Mouse (Mus musculus): Measurements from ENCODE around the gene Bmpr1b. TPM values are rescaled to one million over a fixed set of nuclear protein-coding genes. Genes with fewer than 3 reads are reported as not detected.
"Not testable (repeated sequence)": the region's sequence is repeated elsewhere in the genome, so short reads cannot be mapped to it uniquely, and the experiment has no call there.

The Bmpr1b gene
- total RNA-seq (2021) = 1 to 10 TPM; 4.8 to 7.8 TPM
- long read RNA-seq, experiment 1, full-length matches to known transcripts = 5 of 12 reads
- long read RNA-seq, experiment 1, partial matches to known transcripts = 0 of 12 reads
- long read RNA-seq, experiment 1, other reads (novel, unspliced or antisense) = 7 of 12 reads
- long read RNA-seq, experiment 2, full-length matches to known transcripts = 4 of 9 reads
- long read RNA-seq, experiment 2, partial matches to known transcripts = 0 of 9 reads
- long read RNA-seq, experiment 2, other reads (novel, unspliced or antisense) = 5 of 9 reads

DNA sequence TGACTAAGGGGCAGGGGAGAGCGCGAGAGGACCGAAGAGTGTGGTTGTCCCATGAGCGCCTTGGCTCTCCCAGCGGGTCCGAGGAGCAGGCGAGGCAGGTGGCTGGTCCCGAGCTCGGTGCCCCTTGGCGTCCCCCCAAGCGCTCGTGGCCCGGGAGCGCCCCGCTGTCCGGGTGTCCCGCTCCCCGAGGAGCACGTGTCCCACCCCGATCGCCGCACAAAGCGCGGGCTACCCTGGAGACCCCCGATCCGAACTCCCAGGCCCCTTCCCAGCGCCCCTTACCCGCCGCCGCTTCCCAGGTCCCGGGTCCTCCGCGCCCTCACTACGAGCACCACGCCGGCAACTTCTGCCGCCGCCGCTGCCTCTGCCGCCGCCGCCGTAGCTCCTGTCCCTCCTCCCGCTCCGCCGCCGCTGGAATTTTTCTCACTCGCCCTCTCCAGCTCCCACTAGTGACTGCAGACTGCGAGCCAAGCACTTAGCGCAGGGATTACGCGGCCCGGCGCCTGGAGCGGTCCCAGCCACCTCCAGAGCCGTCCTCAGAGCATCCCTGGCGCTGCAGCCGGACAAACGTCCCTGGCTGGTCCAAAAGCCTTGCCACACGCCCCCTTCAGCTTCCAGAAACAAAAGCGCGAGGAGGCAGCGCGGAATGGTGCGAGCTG lies at the start of gene Bmpr1b:
TSS of gene Bmpr1b (minus strand) at position 563 of the 659 bp plus-strand sequence.
- peak; percentile 65 for DNase-seq (ENCODE audit: low spot score)

DNA sequence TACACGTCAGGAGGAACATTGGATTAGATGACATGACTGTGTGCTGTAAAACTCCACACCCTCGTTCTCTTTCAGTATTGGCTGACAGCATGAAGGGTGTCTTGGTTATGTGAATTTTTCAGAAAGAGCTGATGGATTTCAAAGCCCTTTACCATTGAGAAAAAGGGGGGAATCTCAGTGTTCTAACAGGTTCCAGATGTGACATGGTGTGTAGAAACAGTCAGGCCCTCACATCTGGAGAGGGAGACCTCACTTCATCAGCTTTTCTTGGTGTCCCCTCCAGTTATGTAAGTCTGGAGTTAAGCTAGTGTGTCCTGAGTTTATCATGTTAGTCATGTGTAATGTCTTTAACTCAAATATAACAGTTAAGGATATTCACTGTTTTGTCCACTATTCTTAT lies 43.6 kb upstream of the Bmpr1b start:
- DNase-seq (ENCODE audit: low spot score) = no peak

DNA sequence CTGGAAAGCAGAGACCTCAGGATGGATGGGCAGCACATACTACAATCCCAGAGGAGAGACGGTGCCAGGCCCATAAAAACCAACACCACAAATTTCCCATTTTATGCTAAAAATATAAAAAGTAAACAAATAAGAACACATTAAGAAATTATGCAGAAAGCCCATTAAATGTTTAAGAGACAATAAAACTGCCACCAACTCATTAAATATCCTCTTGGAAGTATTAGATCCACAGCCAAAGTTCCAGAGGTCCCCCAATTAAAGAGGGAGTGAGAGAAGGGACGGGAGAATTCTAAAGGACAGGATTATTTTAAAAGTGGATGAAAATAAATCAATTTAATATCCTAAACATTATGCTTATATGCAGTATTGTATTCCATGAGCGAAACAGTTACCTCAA lies 43.0 kb upstream of the Bmpr1b start:
- DNase-seq (ENCODE audit: low spot score) = no peak

DNA sequence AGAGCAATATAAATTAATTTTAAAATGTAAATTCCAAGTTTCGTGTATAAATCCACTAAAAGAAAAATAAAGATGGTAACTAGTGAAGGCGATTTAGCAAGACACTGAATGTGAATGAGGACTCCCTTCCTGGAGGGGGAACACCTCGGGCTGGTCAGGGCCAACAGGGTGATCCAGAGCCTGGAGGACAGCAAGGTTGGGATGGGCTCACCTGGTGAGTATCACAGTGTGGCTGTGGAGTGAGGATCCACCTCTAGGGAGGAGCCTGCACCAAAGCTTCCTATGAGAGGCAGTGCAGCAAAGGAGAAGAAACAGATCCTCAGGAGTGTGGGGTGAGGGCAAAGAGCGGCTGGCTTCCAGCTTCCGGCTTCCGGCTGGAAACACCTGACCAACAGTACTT lies 40.8 kb upstream of the Bmpr1b start:
- no peak for DNase-seq (ENCODE audit: low spot score)

DNA sequence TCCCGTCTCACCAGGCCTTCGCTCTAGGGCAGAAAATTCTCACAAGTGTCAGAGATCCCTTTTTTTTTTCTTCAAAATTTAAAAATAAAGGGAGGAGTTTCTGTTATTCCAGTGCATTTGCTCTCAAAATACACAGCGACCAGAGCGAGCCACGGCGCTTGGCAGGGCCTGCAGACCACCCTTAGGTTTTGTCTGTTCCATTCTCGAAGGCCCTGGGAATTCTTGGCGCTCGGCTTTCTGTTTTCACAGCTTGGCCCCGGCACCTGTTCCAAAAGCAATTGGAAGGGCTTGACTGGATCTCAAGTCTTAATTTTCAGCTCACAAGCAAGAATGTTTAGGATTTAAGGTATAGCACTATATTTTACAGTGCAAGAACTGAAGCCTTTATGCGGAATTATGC lies 39.8 kb upstream of the Bmpr1b start:
- no peak for DNase-seq (ENCODE audit: low spot score)

DNA sequence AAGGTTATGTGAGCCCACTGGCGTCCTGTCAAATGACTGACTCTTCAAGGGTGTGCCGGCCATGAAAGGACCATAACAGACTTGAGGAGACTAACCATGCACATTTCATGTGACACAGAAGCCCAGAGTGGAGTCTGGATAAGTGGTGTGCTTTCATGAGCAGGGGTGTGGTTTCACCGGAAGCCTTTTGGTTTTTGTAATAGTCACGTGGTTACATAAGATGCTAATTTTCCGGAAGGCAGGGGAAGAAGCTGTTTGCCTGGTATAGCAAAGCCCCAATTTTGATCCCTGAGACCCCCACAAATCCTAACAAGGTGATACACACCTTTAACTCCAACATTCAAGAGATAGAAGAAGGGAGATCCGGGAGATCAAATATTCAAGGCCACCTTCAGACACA lies 38.3 kb upstream of the Bmpr1b start:
- no peak for DNase-seq (ENCODE audit: low spot score)

DNA sequence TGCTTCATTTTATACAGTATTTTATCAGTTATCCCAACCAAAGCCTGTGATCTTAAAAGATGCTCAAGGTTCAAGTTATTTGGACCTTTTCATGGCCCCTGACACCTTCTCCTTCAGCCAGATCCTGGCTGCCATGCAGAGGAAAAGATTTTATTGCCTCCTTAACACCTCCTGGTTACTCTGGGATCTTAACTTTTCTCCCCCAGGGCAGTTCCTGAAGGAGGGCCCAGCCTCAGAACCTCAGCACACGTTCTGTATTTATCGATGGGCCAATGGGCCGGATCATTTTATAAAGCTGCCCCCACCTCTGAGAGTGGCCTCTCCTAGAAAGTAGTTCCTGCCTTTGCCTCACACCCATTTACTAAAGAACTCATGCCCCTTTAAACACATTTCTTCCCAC lies 37.1 kb upstream of the Bmpr1b start:
- DNase-seq (ENCODE audit: low spot score) = no peak

DNA sequence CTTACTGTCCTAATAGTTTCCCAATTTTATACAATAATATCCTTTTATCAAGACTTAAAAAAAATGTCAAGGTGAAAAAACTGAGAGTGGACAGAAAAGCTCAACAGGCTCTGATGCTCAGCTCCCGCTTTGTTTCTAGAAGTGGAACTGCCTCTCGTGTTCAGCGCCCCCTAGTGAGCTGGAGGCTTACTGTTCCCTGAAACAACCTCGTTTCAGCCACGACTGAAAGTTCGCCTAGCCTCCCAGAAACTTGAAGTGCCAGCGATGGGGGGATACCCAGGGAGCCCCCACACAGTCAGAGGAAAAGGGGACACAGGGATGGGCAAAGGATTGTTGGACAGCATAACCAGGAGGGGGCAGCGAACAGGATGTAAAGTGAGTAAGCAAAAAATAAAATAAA lies 26.9 kb upstream of the Bmpr1b start:
- no peak for DNase-seq (ENCODE audit: low spot score)

DNA sequence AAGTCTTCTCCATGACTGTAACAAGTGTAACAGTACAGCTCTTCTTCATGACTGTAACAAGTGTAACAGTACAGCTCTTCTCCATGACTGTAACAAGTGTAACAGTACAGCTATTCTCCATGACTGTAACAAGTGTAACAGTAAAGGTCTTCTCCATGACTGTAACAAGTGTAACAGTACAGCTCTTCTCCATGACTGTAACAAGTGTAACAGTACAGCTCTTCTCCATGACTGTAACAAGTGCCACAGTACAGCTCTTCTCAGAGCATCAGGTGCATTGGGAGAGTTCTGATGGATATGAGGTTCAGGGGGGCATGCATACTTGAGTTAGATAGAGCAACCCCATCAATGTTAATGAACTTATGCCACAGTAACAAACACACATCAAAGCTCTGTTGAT lies 22.4 kb upstream of the Bmpr1b start:
- DNase-seq (ENCODE audit: low spot score) = not testable (repeated sequence)

DNA sequence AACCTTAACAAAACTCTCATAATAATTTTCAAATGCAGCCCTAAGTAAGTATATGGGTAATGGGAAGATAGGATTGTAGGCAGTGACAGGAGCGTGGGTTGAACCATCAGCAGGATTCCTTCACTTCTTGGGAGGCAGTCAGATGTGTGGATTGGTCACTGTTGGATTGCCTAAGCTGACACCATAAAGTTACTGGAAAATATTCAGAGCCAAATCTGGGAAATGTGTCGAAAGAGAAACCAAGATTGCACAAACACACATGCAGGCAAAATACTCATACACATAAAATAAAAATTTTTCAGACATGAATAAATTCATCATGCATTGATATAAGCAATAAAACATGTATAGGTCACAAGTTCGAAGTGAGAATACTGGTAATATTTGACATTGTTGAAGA lies 17.3 kb upstream of the Bmpr1b start:
- no peak for DNase-seq (ENCODE audit: low spot score)

DNA sequence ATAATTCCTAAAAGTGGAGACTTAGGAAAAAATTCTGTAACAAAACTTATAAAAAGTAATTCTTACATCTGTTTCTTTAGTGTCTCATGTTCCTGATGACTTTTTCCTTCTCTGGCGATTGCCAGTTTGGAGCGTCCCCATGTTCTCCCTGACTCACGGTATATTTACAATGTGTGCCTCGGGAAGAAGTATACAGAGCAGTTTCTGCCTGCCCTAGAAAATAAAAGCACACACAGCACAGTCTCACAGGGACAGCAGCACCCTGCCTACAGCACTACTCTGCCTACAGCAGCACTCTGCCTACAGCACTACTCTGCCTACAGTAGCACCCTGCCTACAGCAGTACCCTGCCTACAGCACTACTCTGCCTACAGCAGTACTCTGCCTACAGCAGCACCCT lies 4.8 kb upstream of the Bmpr1b start:
- DNase-seq (ENCODE audit: low spot score) = no peak

DNA sequence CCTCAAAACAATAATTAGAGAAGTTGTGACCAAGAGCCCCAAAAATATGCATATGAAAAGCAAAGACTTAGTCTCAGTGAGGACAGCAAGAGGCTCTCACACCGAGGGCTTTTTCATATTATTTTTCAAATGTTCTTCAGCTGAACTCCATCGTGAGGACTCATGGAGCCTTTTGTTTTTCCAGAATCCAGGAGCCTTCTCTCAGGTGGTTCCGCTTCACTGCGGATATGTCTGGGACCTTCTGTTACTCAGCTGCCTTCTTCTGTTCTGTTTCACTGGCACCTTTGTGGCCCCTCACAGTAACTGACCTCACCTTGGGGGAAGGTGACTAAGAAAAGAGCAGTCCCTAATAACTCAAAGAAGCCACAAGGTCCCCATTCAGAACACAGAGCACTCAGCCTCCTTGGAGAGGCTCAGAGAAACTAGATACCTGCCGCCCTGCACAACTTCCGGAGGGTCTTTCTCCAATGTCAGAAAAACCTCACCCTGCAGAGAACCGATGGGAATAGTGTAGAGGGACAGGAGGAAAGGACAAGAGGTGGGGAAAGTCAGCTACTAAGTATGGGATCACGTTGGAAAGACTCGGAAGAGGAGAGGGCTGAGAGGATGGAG lies 868 bp downstream of the Bmpr1b start:
- DNase-seq (ENCODE audit: low spot score) = no peak

DNA sequence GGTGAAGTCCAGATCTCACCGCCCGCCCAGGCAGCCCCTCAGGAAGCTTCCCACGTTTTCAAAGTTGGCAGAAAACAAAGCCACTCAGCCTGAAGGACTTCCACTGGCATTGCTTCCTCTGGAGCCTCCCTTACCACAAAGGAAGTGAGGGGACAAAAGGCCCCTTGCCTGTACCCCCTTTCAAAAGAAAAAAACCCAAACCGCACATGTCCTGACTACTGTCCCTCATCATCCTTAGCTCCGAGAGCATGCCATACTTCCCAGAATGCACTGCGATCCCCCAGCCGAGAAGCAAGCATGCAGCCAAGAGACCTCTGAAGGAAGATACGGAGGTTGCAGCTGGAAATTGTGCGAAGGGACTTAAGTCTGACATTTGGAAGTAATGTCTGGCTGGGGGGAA lies 4.2 kb downstream of the Bmpr1b start:
- no peak for DNase-seq (ENCODE audit: low spot score)

DNA sequence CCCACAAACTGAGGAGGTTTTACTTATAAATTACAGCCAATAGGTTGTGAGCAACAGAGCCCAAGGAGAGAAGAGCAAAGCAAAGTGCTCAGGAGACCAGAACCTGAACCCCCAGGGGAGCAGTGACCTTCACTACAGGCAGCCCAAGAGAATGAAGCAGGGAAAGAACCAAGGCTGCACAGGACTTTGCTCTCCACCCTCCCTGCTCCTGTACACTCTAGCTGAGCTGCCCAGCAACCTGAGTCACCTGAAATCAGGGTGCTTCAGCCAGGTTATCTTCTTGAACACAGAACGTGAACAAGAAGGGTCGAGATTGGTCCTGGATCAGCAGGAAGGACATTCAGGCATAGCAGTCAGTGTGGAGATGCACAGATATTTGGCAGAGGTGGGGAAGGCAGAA lies 5.3 kb downstream of the Bmpr1b start:
- DNase-seq (ENCODE audit: low spot score) = no peak

DNA sequence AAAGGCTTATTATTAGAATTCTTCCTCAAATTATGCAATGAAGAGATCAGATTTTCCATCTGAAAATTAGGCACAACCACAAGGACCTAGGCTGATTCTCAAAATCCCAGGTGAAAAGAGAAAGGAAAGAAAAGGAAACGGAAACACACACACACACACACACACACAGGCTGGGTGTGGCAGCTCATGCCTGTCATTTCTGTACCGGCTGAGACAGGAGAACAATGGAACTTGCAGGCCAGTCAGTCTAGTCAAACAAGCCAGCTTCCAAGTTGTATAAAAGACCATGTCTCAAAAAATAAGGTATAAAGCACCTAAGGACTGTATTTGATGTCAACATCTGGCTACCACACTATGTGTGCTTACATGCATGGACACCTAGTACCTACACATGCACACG lies 7.8 kb downstream of the Bmpr1b start:
- DNase-seq (ENCODE audit: low spot score) = no peak

DNA sequence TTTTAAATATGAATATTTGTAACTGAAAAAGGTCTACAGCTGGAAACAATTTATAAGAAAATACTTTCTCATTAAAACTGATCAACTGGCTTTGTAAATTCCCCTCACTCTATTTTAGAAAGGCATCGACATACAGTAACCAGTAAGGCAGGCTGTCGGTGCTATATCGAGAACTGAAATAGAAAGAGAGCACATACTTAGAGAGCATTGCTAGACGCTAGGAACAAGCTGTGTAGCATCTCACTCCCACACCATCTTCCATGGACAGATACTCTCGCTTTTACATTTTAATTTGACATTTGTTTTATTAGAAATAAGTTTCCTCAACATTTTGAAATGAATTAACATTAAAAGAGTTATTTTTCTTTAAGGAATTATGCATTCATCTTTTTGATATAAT lies 17.2 kb downstream of the Bmpr1b start:
- DNase-seq (ENCODE audit: low spot score) = no peak

DNA sequence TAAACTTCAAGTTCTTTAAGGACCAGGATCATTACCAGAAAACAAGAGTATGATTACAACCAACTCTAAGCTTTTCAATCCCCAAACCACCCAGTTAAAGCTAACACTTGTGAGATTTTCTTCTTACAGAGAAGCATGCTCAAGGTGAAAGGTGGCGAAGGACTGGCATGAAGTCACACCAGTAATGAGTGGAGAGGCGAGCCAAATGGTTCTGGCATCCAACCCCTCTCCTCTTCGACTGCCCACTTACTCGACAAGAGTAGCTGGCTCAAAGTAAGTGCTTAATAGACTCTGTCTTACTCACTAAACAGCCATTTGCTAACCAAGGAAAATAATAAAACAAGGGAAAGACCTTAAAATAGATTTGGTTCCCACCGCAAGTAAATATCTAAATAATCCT lies 30.4 kb downstream of the Bmpr1b start:
- DNase-seq (ENCODE audit: low spot score) = no peak

DNA sequence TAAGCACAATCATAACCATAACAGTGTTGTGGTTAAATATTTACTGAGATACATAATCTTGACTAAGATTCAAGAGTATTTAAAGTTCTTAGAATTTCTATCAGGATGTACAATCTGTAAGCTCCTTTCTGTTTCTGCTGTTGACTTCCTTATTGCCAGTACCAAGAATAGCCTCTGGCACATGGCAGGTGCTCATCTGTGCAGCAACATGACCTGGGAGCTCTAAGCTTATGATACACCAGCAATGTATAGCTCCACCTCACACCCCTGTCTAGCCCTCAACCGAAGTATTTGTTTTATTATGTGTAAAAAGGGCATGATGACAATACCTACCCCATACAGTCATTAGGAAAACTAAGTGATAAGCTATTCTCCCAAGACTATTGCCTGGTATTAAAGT lies 42.8 kb downstream of the Bmpr1b start:
- no peak for DNase-seq (ENCODE audit: low spot score)

DNA sequence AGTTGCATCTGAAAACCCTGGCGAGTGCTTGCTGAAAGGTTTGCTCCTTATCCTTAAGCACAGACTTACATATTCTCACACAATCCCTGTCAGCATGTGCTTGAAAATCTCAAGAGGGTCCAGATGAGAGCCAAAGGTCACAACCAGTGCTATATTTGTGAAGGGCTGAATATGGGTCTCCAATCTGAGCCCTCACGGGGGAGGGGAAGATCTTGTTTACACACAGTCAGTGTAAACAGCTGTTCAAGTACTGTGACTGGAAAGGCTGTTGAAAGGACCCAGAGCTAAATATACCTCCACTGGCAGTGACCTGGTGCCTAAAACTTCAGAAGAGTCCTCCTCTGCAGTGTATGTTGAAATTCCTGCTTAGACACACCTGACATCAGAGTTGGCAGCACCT lies 43.7 kb downstream of the Bmpr1b start:
- peak; percentile 58 for DNase-seq (ENCODE audit: low spot score)

DNA sequence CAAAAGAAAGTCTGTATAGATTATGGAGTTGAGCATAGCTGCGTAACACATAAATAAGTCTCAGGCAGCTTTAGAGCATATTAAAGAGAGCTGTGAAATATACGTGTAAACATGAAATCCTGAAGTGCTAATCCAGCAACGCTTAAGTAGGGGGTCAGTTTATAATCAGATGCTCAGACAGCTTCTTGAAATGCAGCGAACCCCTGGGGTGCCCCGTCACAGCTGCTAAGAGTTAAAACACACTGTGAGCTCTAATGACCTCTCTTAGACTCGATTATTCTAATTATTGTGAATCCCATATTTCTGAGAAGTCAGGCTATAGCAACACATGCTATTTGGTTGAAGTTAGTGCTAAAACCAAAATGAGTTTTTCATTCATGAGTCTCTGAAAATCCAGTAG lies 45.0 kb downstream of the Bmpr1b start:
- DNase-seq (ENCODE audit: low spot score) = no peak

DNA sequence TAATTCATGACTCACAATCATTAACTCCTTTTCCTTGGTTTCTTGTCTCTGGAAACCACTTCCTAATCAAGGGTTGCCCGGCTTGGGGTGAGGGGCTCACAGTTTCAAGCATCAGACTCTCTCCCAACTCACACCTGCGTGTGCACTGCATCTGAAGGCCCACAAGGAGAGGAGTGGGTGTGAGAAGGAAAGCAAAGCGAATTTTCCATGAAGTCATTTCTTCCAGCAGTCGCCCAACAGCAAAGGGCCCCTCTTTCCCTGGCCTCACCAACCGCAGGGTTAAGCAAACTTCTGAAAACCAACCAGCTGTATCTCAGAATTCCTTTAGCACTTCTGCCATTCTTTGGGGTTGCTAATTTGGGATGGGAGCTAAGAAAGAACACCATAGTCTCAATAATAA lies 46.8 kb downstream of the Bmpr1b start:
- DNase-seq (ENCODE audit: low spot score) = no peak

DNA sequence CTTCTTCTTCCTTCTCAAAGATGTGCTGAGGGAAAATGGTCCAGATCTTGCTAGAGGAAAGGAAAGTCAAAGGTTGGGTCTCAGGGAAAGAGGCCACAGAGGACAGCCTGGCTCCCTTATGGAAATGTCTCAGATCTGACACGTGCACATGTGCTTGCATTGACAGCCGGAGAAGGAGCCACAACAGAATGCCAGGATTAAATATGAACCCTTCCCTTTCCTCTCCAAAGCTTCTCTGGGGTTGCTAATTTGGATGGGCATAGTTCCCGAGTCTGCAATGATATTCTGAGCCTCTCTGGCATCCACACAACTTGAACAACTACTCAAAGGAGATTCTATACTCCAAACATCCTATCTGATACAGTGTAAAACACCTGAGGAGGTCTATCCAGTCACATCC lies 48.4 kb downstream of the Bmpr1b start:
- peak; percentile 40 for DNase-seq (ENCODE audit: low spot score)

DNA sequence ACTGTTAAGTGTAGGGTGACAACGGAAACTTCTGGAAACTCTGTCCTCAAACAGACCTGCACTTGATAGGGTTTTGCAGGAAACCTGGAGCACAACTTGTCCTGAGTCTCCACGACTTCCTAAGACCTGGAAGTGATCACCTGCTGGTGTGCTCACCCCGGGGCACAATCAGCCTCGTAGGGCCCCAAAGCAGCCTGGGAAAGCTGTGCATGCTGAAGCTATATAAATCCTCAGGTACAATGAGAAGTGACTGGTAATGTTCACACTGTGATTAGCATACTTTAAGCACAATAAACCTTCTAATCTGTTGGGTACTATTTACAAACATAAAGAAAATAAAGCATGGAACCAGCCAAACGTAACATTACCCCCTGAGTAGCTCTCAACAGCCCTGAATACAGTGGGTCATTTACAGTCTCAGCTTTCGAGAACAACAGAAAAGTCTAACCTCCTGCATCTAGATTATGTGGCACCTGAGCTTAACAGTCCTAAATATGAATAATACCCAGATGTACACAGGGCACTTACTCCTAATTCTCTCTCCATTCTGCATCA lies 54.4 kb downstream of the Bmpr1b start:
- no peak for DNase-seq (ENCODE audit: low spot score)
